Mouse (Mus musculus): Measurements from ENCODE around the gene Osbpl3.

GRCm38 (mm10) chr6:50420413-50420812 is 35.6 kb downstream of the Osbpl3 start:
- TF ChIP-seq POLR2A (IDR thresholded peaks at IDR 0.05; ENCODE audit: insufficient read depth, low read depth, low read length) (no peak), CTCF (IDR thresholded peaks at IDR 0.05) (no peak), EP300 (IDR thresholded peaks at IDR 0.05; ENCODE audit: insufficient read depth, low read depth, low read length) (no peak)
